Mouse (Mus musculus) liver, postnatal 0 days (tissue): ENCODE measurements around the gene Actr3b. TPM values are rescaled to one million over a fixed set of nuclear protein-coding genes. Genes with fewer than 3 reads are reported as not detected.

Source experiments
- ATAC-seq: fragments of 200-750 bp; cut with Nextera tagmentation; 2 replicates; pipeline ENCODE4 v1.8.0; 2017; ENCODE audit warnings: mild to moderate bottlenecking, moderate library complexity
- DNase-seq: peaks from one replicate; pipeline ENCODE4 v3.0.0-alpha.2; 2016
- H3K27ac ChIP-seq: fragments of 300-500 bp; sonication (generic); 2 replicates; pipeline ENCODE4 v1.5.1; 2014; ENCODE audit warnings: antibody characterized with exemption, moderate library complexity, mild to moderate bottlenecking, low read depth
- H3K27me3 ChIP-seq: fragments of 300-500 bp; sonication (generic); 2 replicates; pipeline ENCODE4 v1.6.1; 2014; ENCODE audit warnings: low read length, control low read depth, mixed read lengths; ENCODE audit not compliant: insufficient read depth
- H3K36me3 ChIP-seq: fragments of 300-500 bp; sonication (generic); replicated peaks from 2 replicates; pipeline ENCODE4 v1.6.1; 2014; ENCODE audit warnings: mild to moderate bottlenecking, control low read depth, low read length, moderate library complexity, mixed read lengths; ENCODE audit not compliant: insufficient read depth
- H3K4me1 ChIP-seq: fragments of 300-500 bp; sonication (generic); 2 replicates; pipeline ENCODE4 v1.6.1; 2014; ENCODE audit warnings: antibody characterized with exemption, mild to moderate bottlenecking, control low read depth; ENCODE audit not compliant: insufficient read depth
- H3K4me2 ChIP-seq: fragments of 300-500 bp; sonication (generic); 2 replicates; pipeline ENCODE4 v1.6.1; 2014; ENCODE audit warnings: low read depth, mild to moderate bottlenecking, low read length, moderate library complexity, mixed read lengths
- H3K4me3 ChIP-seq: fragments of 300-500 bp; sonication (generic); 2 replicates; pipeline ENCODE4 v1.5.1; 2014; ENCODE audit warnings: low read depth, low read length
- H3K9ac ChIP-seq: fragments of 300-500 bp; sonication (generic); replicated peaks from 2 replicates; pipeline ENCODE4 v1.6.1; 2014; ENCODE audit warnings: mild to moderate bottlenecking, moderate library complexity
- H3K9me3 ChIP-seq: fragments of 300-500 bp; sonication (generic); 2 replicates; pipeline ENCODE4 v1.6.1; 2016; ENCODE audit warnings: mild to moderate bottlenecking, control low read depth, low read length, mixed read lengths
- CTCF ChIP-seq: sonication (generic); IDR thresholded peaks from 2 replicates; pipeline ENCODE4 v1.5.1; 2016; ENCODE audit warnings: antibody characterized with exemption, low read depth
- EP300 ChIP-seq: IDR thresholded peaks from 2 replicates; pipeline ENCODE4 v1.6.1; 2016; ENCODE audit warnings: antibody characterized with exemption, low read depth, mild to moderate bottlenecking
- WGBS: fragments of 180-500 bp; shearing (Covaris S2); extraction: QIAGEN DNeasy Blood & Tissue Kit; methylation state at CpG from one replicate; pipeline ENCODE4 v1.1.7; 2014; ENCODE audit not compliant: insufficient replicate concordance; 5-methylcytosine and 5-hydroxymethylcytosine counted together
- polyA plus RNA-seq: library from polyadenylated mRNA; unstranded; fragments of >200 nt; fragmentation: Nextera tagmentation; extraction: Ambion mirVana; gene quantifications from 2 replicates; pipeline ENCODE4 v1.2.1, GENCODE M21; 2015

Gene Actr3b
- polyA plus RNA-seq, 1 experiment from 2014 or later, result 0.68 TPM

DNA sequence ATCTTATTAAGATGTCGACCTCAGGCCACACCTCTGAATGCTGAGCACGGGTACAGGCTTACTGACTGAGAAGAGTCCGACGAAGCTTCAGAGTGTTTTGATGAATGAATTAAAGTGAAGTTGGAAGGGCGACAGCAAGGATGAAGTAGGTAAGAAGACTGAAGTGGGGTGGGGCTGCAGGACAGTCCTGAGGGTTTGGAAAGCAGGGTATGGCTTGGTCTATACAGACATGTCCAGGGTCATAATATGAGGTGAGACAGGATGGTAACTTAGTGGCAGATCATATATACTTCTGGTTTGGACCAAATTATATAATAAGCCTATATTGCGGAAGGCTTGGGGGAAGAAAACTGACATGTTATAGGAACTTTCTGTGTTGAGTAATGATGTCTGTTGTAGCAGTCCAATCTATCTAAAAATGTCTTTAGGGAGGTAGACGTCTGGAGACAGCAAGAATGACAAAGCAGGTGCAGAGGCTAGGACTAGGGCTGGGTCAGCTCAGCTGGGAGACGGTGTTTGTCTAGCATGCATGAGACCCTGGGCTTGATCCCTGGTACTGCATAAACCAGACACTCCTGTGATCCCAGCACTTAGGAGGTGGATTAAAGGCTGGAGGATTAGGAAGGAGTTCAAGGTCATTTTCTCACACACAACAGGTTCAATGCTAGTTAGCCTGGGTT, 6.1 kb upstream of the Actr3b start:
- Histone ChIP-seq H3K9me3 (no peaks in the 10 kb centered on the region), H3K9ac (no peak overlapping the region), H3K4me2 (no peak overlapping the region), H3K27me3 (no peaks in the 10 kb centered on the region), H3K36me3 (no peaks in the 10 kb centered on the region), H3K27ac (no peak overlapping the region), H3K4me1 (no peaks in the 10 kb centered on the region), H3K4me3 (no peak overlapping the region)
- DNase-seq, result no peak
- TF ChIP-seq EP300, result no peak
- no peak for TF ChIP-seq CTCF
- ATAC-seq, result no peak
- WGBS, result 55% methylated on average over 8 of the region's 8 CpGs

- ATAC-seq, result no peak
- TF ChIP-seq EP300, result no peak
- TF ChIP-seq CTCF, result no peak
- no peaks in the 10 kb centered on the region for H3K36me3 ChIP-seq
These were observed 5.5 kb upstream of the Actr3b start for GRCm38 (mm10) chr5:25754236-25754766.

GRCm38 (mm10) chr5:25760410-25760832, 624 bp downstream of the Actr3b start:
- H3K4me3 ChIP-seq, result peak overlapping the region; percentile 64
- peak overlapping the region; percentile 93 for H3K4me2 ChIP-seq
- H3K27ac ChIP-seq, result no peak overlapping the region
- 5% methylated on average over 10 of the region's 10 CpGs for WGBS
- no peak for TF ChIP-seq EP300
- TF ChIP-seq CTCF, result no peak
- H3K36me3 ChIP-seq, result no peaks in the 10 kb centered on the region
- ATAC-seq (peak; percentile 21; the same call in 1 of the 2 replicates), DNase-seq (peak; percentile 16)
- no peaks in the 10 kb centered on the region for H3K9me3 ChIP-seq
- no peak overlapping the region for H3K9ac ChIP-seq
- peaks cover 7% of the 10 kb centered on the region for H3K27me3 ChIP-seq
- H3K4me1 ChIP-seq, result peaks cover 12% of the 10 kb centered on the region

More at GRCm38 (mm10) chr5:25754236-25754766, 5.5 kb upstream of the Actr3b start:
- H3K4me2 ChIP-seq, result no peak overlapping the region
- 22% methylated on average over 2 of the region's 2 CpGs for WGBS
- H3K27me3 ChIP-seq, result no peaks in the 10 kb centered on the region; the same call in 1 of the 2 replicates
- no peak overlapping the region for H3K4me3 ChIP-seq
- H3K27ac ChIP-seq, result no peak overlapping the region
- H3K9me3 ChIP-seq, result no peaks in the 10 kb centered on the region
- no peak for DNase-seq
- H3K4me1 ChIP-seq, result peaks cover under 1% of the 10 kb centered on the region; the same call in 1 of the 2 replicates
- H3K9ac ChIP-seq, result no peak overlapping the region

GRCm38 (mm10) chr5:25760871-25761270, 1.1 kb downstream of the Actr3b start:
- H3K4me3 ChIP-seq, result no peak overlapping the region
- ATAC-seq, result no peak
- H3K4me1 ChIP-seq, result peaks cover 12% of the 10 kb centered on the region
- H3K9me3 ChIP-seq, result no peaks in the 10 kb centered on the region
- no peaks in the 10 kb centered on the region for H3K36me3 ChIP-seq
- H3K27me3 ChIP-seq, result peaks cover 7% of the 10 kb centered on the region
- WGBS, result 51% methylated on average over 3 of the region's 3 CpGs
- H3K9ac ChIP-seq, result no peak overlapping the region
- no peak overlapping the region for H3K4me2 ChIP-seq
- TF ChIP-seq EP300 (no peak), CTCF (no peak)
- no peak for DNase-seq
- H3K27ac ChIP-seq, result no peak overlapping the region

- Histone ChIP-seq H3K4me2 (no peak overlapping the region), H3K4me1 (peaks cover 12% of the 10 kb centered on the region), H3K36me3 (no peaks in the 10 kb centered on the region), H3K9me3 (no peaks in the 10 kb centered on the region), H3K27me3 (peaks cover 7% of the 10 kb centered on the region), H3K4me3 (no peak overlapping the region), H3K27ac (no peak overlapping the region), H3K9ac (no peak overlapping the region)
- TF ChIP-seq CTCF (no peak), EP300 (no peak)
- DNase-seq (no peak), ATAC-seq (no peak)
- WGBS, result 42% methylated on average over 2 of the region's 2 CpGs
These were observed 2.1 kb downstream of the Actr3b start for GRCm38 (mm10) chr5:25761850-25762249.

- no peak overlapping the region for H3K4me2 ChIP-seq
- H3K27me3 ChIP-seq, result no peaks in the 10 kb centered on the region
- 67% methylated on average over 17 of the region's 17 CpGs for WGBS
These were observed 9.2 kb downstream of the Actr3b start for GRCm38 (mm10) chr5:25769006-25769405.

More at GRCm38 (mm10) chr5:25769006-25769405, 9.2 kb downstream of the Actr3b start:
- H3K27ac ChIP-seq, result no peak overlapping the region
- ATAC-seq (no peak), DNase-seq (no peak)
- TF ChIP-seq EP300, result no peak
- TF ChIP-seq CTCF, result no peak
- H3K4me3 ChIP-seq, result no peak overlapping the region
- H3K36me3 ChIP-seq, result no peaks in the 10 kb centered on the region
- no peaks in the 10 kb centered on the region for H3K9me3 ChIP-seq
- no peaks in the 10 kb centered on the region for H3K4me1 ChIP-seq
- no peak overlapping the region for H3K9ac ChIP-seq
